In the genomic region with DNA sequence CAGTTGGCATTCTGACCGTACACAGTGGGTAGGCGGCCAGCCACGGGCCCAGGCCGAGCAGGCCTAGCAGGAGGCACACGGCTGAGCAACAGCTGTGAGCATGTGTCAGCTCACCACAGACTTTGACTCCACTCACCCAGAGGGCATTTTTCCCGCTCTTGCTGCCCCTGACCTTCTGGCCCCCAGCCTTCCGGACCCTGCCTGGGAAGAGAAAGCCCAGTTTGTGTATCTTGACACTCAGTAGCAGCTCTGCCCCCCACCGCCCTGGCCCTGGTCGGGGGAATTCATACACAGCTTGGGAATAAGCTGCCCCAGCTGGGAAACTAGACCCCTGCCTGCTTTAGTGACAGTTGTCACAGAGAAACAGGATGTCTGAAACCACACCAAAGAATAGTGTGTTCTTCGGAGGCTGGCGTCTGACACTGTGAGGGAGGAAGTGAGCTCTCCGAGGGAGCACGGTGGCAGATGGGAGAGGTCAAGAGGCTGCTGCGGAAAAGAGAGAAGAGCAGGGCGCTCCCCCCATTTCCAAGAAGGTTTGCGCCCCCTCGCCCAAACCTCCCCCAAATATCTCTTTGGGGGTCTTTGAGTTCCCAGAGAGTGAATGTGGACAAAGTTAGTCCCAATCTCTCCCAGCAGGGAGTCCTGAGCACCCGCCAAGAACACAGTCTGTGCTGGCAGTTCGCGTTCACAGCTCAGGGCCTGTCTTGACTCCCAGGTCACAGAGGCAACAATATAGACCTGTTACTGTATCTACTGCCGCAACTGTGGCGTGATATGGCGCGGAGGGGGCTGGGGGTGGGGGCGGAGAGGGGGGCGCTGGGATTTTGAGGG, we compare ENCODE assay signal across 9 mouse cellular contexts. TPM values are rescaled to one million over a fixed set of nuclear protein-coding genes. Genes with fewer than 3 reads are reported as not detected.
DNase-seq lines count a peak whose midpoint lies in the region; ATAC-seq and TF ChIP-seq lines count a peak whose summit lies in the region.
"Had no signal": no experiment of that assay in that cellular context is flagged by ENCODE, and none has a peak within 500 bp of the region (broad histone marks: within the 10 kb centered on the region; RNA-seq: fewer than 3 reads in every experiment).

No protein-coding gene starts in this region.

- no peak overlapping the region for H3K9ac ChIP-seq in heart, embryonic 13.5 days
- H3K9ac ChIP-seq in heart, embryonic 12.5 days = no peak overlapping the region
- H3K9ac ChIP-seq in hindbrain, postnatal 0 days (replicated peaks; ENCODE audit: low read length) = no peak overlapping the region
- no peak overlapping the region for H3K9ac ChIP-seq in liver, embryonic 13.5 days

- peaks cover 8% of the 10 kb centered on the region; the same call in 1 of the 2 replicates for H3K4me1 ChIP-seq in heart, embryonic 13.5 days
- H3K4me1 ChIP-seq in heart, embryonic 12.5 days (replicated peaks) = 0 out of 2 replicates have a peak, but pooled peaks cover 4% of the 10 kb centered on the region
- no peaks in the 10 kb centered on the region for H3K4me1 ChIP-seq in hindbrain, postnatal 0 days (ENCODE audit: insufficient read depth, low read length)
- peaks cover 7% of the 10 kb centered on the region; the same call in 1 of the 2 replicates for H3K4me1 ChIP-seq in liver, embryonic 13.5 days (replicated peaks)

- no peaks in the 10 kb centered on the region for H3K36me3 ChIP-seq in heart, embryonic 13.5 days
- no peaks in the 10 kb centered on the region for H3K36me3 ChIP-seq in heart, embryonic 12.5 days
- H3K36me3 ChIP-seq in hindbrain, postnatal 0 days (ENCODE audit: insufficient read depth, low read length) = no peaks in the 10 kb centered on the region
- no peaks in the 10 kb centered on the region for H3K36me3 ChIP-seq in liver, embryonic 13.5 days

- peaks cover 4% of the 10 kb centered on the region for H3K9me3 ChIP-seq in heart, embryonic 13.5 days
- H3K9me3 ChIP-seq in heart, embryonic 12.5 days (replicated peaks) = peaks cover 7% of the 10 kb centered on the region
- no peaks in the 10 kb centered on the region for H3K9me3 ChIP-seq in hindbrain, postnatal 0 days (ENCODE audit: low read length)
- H3K9me3 ChIP-seq in liver, embryonic 13.5 days (replicated peaks) = 0 out of 2 replicates have a peak, but pooled peaks cover 4% of the 10 kb centered on the region

- TF ChIP-seq CTCF in hindbrain, postnatal 0 days (IDR thresholded peaks at IDR 0.05; ENCODE audit: low read depth) = no peak

- H3K4me3 ChIP-seq in heart, embryonic 13.5 days = no peak overlapping the region
- H3K4me3 ChIP-seq in heart, embryonic 12.5 days = no peak overlapping the region
- no peak overlapping the region for H3K4me3 ChIP-seq in hindbrain, postnatal 0 days (ENCODE audit: low read length)
- H3K4me3 ChIP-seq in liver, embryonic 13.5 days (replicated peaks) = no peak overlapping the region
- H3K4me3 ChIP-seq: heart, adult 2 months had no signal

- no peak overlapping the region for H3K4me2 ChIP-seq in heart, embryonic 13.5 days
- no peak overlapping the region for H3K4me2 ChIP-seq in heart, embryonic 12.5 days
- H3K4me2 ChIP-seq in hindbrain, postnatal 0 days (ENCODE audit: low read depth, low read length) = no peak overlapping the region
- no peak overlapping the region for H3K4me2 ChIP-seq in liver, embryonic 13.5 days

- peak overlapping the region; percentile 24; the same call in 1 of the 2 replicates for H3K27ac ChIP-seq in heart, embryonic 13.5 days (replicated peaks)
- no peak overlapping the region; the same call in 1 of the 2 replicates for H3K27ac ChIP-seq in heart, embryonic 12.5 days (ENCODE audit: poor library complexity, severe bottlenecking)
- H3K27ac ChIP-seq in hindbrain, postnatal 0 days = peak overlapping the region; percentile 43; the same call in 1 of the 2 replicates
- no peak overlapping the region for H3K27ac ChIP-seq in liver, embryonic 13.5 days
- H3K27ac ChIP-seq: heart, adult 2 months had no signal

- peak; percentile 62 to 69 for DNase-seq in cerebellum, postnatal 10 days
- DNase-seq in hindbrain, postnatal 0 days (ENCODE audit: low spot score) = peak; percentile 34
- DNase-seq in liver, embryonic 13.5 days = no peak
- DNase-seq in spleen, adult 18-20 months = peak; percentile 13 to 14
- no peak for DNase-seq in gastrocnemius, postnatal 36 days
- no peak for DNase-seq in right cerebral cortex, postnatal 36 days (ENCODE audit: low spot score in 2 of 2)

- 38% methylated on average over 26 of the region's 26 CpGs for WGBS in heart, embryonic 13.5 days
- 37% methylated on average over 26 of the region's 26 CpGs for WGBS in heart, embryonic 12.5 days
- WGBS in hindbrain, postnatal 0 days = 34% methylated on average over 26 of the region's 26 CpGs
- 28% methylated on average over 26 of the region's 26 CpGs for WGBS in liver, embryonic 13.5 days (ENCODE audit: insufficient replicate concordance)

- H3K27me3 ChIP-seq in heart, embryonic 13.5 days (replicated peaks) = peaks cover 3% of the 10 kb centered on the region; the same call in 1 of the 2 replicates
- peaks cover 13% of the 10 kb centered on the region; the same call in 1 of the 2 replicates for H3K27me3 ChIP-seq in heart, embryonic 12.5 days (replicated peaks)
- H3K27me3 ChIP-seq in hindbrain, postnatal 0 days (ENCODE audit: insufficient read depth, low read length) = no peaks in the 10 kb centered on the region
- H3K27me3 ChIP-seq in liver, embryonic 13.5 days = no peaks in the 10 kb centered on the region

- no peak for ATAC-seq in heart, embryonic 13.5 days (ENCODE audit: extremely low read depth, insufficient number of reproducible peaks, low FRiP score, low TSS enrichment)
- ATAC-seq in heart, embryonic 12.5 days (ENCODE audit: insufficient number of reproducible peaks, low FRiP score) = no peak; the same call in 1 of the 2 replicates
- ATAC-seq in hindbrain, postnatal 0 days = peak; percentile 66
- peak; percentile 36 for ATAC-seq in liver, embryonic 13.5 days (ENCODE audit: low read depth)

- intact Hi-C loops in gastrocnemius, postnatal 36 days (cut with DNase I) = no loop called here

RNA-seq across cellular contexts. Expression of gene Scn8a, which starts 24.4 kb away (rescaled TPM):
- polyA plus RNA-seq in heart, embryonic 13.5 days (2015; fragmentation: Nextera tagmentation; extraction: Ambion mirVana) = 0.29 and 0.88 TPM in 2 replicates
- polyA plus RNA-seq in heart, embryonic 12.5 days (2016; fragmentation: Nextera tagmentation; extraction: Ambion mirVana) = 0.54 and 0.69 TPM in 2 replicates
- total RNA-seq in hindbrain, postnatal 0 days (2014; rRNA removed) = 40.1 and 45.7 TPM in 2 replicates
- 26.9 and 32.4 TPM in 2 replicates for polyA plus RNA-seq in hindbrain, postnatal 0 days (2015; fragmentation: Nextera tagmentation; extraction: Ambion mirVana)
- polyA plus RNA-seq in liver, embryonic 13.5 days (2015; fragmentation: Nextera tagmentation; extraction: Ambion mirVana) = 0.10 and 0.27 TPM in 2 replicates
- under 1 TPM in 1 of 2 experiments, not detected in 1; 0.43 TPM for total RNA-seq in gastrocnemius, postnatal 36 days (2021)
- polyA plus RNA-seq: heart, adult 2 months had no signal

Comparison
In these comparisons a context has a peak if more than half of its experiments do, and no peak if none do; other contexts are left out.
1. H3K27ac ChIP-seq: peak in heart, embryonic 13.5 days (single experiment) and hindbrain, postnatal 0 days (single experiment); none in heart, embryonic 12.5 days (single experiment) and liver, embryonic 13.5 days (single experiment).
2. ATAC-seq: peak in hindbrain, postnatal 0 days (single experiment) and liver, embryonic 13.5 days (single experiment); none in heart, embryonic 13.5 days (single experiment) and heart, embryonic 12.5 days (single experiment).
3. DNase-seq: peak in cerebellum, postnatal 10 days (2 of 2), hindbrain, postnatal 0 days (single experiment) and spleen, adult 18-20 months (2 of 2); none in liver, embryonic 13.5 days (single experiment), gastrocnemius, postnatal 36 days (0 of 2) and right cerebral cortex, postnatal 36 days (0 of 2).
4. RNA of gene Scn8a, which starts 24.4 kb away (polyA plus RNA-seq): 26.9 to 32.4 TPM in hindbrain, postnatal 0 days; 0.29 to 0.88 TPM in heart, embryonic 13.5 days, 0.54 to 0.69 TPM in heart, embryonic 12.5 days and 0.10 to 0.27 TPM in liver, embryonic 13.5 days; every median in the first group is over 10 times any median in the second.